Mouse (Mus musculus) 3T3-L1 (cell line): ENCODE data around the gene Ube2j1.
A peak's percentile ranks its signal among the peaks of the same experiment; 100 is the strongest.

ENCODE experiments used
- DNase-seq: peaks from one replicate; pipeline ENCODE4 v3.0.0-alpha.2; 2015; ENCODE audit warnings: low read depth, low spot score

Gene Ube2j1

DNA sequence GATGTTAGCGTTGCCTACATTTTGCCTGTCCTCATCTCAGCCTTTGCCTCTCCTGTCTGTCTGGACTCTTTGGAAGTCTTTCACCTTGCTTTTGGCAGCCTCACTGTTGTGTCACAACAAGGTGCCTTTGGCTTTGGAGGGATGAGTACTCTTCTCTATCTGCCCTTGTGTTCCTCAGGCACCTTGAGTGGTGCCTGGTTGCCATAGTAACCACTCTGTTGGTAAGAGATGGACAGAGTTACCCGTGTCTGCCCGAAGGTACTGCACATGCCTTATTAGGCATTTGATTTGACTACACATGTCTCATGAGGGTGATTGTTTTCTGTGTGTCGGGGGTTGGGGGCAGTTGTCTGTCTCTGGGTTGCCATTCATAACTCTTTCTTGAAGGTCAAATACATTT lies 18.7 kb upstream of the Ube2j1 start:
- no peak for DNase-seq

GRCm38 (mm10) chr4:33018361-33018999 lies 12.7 kb upstream of the Ube2j1 start:
- peak; percentile 95 for DNase-seq

GRCm38 (mm10) chr4:33024420-33024819 lies 6.8 kb upstream of the Ube2j1 start:
- DNase-seq: no peak

DNA sequence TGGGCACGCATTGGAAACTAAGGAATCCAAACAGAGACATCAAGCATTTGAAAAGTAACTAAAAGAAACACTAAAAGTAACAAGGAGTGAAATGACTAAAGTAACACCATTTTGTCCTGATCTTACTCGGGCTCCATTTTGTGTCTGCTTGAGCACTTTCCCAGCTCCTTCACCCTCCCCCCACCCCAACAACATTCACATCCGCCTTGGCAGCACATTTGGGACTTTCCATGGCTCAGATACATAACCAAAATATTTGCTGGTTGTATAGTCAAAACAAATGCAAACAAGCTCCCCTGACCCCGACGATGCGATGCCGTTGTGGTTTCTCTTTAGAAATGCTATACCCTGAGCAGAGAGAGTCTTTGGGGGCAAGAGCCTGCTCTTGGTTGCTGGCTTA lies 2.1 kb upstream of the Ube2j1 start:
- DNase-seq: no peak

DNA sequence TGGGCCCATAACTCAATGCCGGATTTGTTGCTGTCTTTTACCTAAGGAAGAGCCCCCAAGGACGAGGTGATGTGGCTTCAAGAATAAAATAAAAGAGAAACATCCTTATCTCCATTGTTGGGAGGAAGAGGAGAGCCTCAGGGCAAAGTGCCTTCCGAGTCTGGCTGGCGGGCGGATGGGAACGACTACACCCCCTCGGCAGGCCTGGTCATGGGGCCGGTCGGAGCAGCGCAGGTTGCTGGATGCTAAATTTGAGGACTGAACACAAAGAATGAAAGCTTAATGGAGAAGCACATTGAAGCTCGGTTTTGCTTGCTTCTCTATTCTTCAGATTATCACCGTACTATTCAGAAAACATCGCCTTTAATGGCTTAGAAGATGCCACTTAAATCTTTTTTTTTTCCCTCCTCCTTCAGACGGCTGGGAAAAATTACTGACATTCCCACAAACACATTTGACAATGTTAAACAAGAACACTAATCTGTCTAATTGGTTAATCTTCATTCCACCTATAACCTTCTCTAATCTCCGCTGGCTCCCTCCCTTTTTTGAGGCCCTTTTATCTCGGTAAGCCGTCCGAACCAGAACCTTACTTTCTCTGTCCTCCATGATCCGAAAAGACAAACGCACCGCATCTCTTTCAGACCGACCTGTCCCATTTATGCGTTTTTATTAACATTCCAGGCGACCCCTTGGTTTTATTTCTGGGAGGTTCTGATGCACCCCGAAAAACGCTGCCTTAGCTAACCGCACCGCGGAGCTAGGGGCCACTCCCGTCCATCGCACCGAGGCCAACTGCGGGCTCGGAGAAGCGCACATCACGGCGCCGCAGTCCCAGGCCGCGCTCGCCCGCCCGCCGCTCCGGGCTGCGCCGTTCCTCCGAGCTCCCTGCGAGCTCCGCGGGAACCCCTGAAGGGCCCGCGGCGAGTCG lies 687 bp upstream of the Ube2j1 start:
- peak; percentile 51 for DNase-seq

DNA sequence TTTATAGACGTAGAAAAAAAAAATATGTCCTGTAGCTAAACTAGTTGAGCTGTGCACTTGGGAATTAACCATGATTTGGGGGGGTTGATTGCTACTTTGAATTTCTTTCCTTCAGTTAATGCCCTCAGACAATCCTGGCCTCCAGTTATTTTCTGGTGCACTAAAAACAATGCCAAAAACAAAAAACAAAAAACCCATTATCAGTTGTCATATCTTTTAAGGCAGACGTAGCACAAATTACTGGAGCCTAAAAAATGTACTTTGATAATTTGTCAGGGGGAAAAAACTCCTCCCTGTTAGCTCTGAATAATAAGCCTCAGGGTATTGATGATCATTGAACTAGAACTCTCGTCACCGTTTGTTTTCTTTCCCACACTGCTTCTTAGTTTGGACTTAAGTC lies 829 bp downstream of the Ube2j1 start:
- peak; percentile 31 for DNase-seq

DNA sequence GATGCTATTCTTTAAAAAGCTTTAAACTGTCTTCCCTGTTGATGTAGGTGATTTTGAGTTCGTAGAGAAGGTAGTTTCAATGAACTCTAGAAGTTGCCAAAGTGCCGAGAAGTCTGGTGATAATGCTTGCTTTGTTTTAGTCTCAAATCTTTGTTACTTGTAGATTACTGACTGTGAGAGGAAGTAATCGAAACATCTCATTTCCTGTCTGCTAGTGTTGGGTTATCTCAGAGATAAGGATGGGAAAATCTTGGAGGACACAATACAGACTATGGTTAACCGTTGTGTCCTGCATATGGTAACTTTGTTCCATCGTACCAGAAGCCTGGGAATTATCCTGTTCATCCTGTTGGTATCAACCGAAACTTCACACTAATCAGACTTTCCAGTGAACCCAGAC lies 2.3 kb downstream of the Ube2j1 start:
- DNase-seq: no peak

DNA sequence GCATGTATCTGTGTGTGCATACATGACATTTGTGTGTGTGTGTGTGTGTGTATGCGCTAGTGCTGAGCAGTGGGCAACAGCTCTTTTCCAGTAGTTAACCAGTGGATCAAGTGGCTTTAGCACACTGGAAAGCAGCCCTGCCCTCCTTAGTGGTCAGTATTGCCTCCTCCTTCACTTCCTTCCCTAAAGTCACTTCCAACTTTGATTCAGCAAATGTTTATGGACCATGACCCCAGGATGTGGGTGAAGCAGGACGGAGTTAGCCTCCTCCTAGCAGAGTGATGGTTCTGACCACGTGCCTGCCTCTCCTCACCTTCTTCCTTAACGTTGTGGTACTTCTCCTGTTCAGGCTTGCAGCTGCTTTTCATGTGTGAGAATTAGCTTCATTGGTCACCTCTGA lies 8.6 kb downstream of the Ube2j1 start:
- peak; percentile 9 for DNase-seq

GRCm38 (mm10) chr4:33049601-33050000 lies 18.4 kb downstream of the Ube2j1 start:
- no peak for DNase-seq

GRCm38 (mm10) chr4:33052055-33052454 lies 20.8 kb downstream of the Ube2j1 start:
- DNase-seq: no peak

DNA sequence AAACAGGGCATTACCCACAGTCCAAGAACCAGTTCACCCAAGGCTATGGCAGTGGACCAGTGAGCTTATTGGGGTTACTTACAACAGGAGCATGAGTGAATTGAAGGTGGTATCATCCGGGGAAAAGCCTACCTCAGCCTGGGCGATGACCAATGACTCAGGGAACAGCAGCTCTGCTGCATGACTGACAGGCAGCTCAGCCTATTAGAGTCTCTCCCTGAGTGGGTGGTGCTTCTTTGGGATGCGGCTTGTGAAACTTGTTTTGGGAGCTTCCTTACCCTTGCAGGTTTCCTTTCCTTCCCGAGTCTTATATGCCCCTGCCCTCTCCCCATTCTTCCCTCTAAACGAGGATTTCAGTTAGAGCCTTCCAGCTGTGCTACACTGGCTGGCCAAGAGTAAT lies 21.4 kb downstream of the Ube2j1 start:
- DNase-seq: no peak

DNA sequence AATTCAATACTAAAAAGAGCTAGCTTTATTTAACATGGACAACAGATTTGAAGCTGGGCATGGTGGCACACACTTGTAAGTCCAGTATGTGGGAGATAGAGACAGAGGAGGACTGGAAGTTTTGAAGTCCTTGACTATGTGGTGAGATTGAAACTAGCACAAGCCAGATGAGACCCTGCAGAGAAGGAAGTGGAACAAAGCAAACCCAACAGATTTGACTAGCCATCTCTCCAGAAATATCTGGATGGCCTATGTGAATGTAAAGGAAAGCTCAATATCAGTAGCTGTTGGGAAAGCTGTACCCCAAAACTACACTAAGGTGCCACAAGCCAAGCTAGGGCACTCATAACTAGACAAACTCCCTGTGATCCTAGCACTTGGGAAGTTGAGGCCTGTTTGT lies 23.2 kb downstream of the Ube2j1 start:
- no peak for DNase-seq

- no peak for DNase-seq
Observed at GRCm38 (mm10) chr4:33056317-33056716, 25.1 kb downstream of the Ube2j1 start.

DNA sequence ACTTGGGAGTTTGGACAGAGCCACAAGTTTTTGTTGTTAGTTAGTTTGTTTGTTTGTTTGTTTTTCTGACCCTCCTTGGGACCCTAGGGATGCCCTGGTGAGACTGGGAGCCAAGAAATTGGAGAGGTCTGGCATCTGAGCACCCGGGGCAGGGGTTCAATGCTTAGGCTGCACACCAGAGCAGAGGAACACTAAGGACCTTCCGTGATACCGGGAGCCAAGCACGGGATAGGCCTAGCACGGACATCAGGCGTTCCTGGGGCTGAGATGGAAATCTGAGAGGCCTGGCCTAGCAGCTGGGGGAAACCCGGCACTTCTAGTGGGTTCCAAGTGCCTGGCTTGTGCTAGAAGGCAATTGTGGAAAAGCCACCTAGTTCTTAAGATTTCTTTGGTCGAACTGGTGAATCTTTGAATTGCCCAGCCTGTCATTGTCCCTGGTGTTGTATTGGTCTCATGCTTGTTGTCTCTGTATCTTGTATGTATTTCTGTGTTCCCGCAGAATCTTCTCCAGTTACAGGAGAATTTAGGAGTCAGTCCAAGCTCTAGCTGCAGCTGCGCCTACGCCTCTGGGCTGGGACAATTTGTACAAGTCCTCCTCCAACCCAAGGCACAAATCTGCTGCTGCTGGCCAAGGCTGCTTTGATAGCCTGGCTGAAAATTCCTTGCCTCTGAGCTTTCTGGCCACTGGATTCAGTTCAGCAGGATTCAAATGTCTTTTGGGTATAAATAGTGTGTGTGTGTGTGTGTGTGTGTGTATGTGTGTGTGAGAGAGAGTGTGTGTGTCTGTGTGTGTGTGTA lies 26.9 kb downstream of the Ube2j1 start:
- no peak for DNase-seq

GRCm38 (mm10) chr4:33061158-33061557 lies 29.9 kb downstream of the Ube2j1 start:
- no peak for DNase-seq

DNA sequence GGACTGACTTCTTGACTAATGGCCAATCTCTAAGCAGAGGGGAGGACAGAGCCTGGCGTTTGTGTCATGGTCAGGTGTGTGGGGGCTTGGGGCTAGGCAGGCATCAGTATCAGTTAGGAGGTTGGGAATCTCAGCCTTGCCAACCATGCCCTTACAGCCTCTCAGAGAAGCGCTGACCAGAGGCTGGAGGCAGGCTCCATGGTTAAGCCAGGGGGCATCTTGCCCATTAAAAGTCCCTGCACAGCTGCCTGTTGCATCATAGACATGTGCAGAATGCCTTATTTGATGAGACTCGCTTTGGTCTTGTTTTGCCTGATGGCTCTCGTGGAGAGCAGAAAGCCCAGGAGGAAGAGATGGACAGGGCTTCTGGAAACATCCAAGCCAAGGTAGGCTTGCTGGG lies 31.8 kb downstream of the Ube2j1 start, which contains the start of gene Gabrr2:
Gabrr2 (plus strand) TSS at position 19 of the 400 bp plus-strand sequence.
- no peak for DNase-seq

DNA sequence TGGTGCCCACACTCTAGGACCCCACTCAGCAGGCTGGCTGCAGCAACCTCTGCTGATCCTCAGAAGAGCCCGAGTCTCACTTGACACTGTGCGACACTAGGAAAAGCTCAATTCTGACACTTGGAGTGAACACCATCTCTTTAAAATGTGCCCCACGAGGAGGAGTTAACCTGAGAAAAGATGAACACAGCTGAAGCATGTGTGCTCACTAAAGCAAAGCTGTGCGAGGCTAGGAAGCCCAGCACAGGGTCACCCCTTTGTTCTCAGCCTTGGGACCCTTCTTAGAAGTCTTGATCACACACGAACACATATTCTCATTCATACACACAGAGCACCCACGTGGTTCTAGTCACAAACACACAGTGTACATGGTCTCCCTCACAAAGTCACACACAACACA lies 33.8 kb downstream of the Ube2j1 start:
- DNase-seq: no peak

DNA sequence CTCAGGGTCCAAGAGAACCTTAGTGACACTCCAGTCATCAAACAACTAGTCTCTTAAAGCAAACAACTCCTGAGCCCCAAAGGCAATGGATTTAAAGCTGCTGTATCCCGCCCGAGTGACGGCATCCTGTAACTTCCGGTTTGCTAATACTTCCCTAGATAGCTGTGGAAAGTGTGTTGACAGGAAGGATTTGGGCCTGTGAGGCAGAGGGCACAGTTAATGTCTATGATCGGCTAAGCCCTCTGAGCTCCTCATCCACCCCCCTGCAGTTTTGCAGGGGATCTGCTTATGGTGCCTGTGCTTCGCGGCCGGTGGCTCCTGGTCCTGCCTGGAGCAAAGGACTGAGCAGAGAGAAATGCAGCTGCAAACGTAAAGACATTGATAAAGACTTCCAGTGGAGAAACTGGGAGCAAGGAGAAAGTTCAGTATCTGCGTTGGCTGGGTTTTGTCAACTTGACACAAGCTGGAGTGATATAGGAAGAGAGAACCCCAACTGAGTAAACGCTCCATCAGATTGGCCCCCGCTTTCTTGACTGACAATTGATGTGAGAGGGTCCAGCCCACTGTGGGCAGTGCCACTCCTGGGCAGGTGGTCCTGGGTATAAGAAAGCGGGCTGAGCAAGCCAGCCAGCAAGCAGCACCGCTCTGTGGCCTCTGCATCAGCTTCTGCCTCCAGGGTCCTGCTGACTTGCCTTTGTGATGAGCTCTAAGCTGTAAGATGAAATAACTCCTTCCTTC lies 35.2 kb downstream of the Ube2j1 start:
- no peak for DNase-seq

DNA sequence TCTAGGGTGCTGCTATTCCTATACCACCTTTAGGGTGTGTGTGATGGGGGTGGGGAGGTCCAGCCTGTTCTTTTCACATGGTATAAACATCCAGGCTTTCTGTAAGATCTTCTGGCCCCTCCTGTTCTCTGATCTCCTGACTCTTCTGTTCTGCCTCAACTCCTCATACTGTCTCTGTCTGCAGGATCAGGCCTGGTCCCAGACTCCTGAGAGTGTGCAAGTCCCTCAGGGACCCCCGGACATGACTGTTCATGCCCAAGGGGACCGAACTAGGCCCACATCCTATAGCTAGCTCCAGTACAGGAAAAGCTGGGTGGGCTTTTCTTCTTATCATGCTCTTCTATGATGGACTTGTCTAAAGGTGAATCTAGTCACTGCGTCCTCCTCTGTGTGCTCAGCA lies 36.1 kb downstream of the Ube2j1 start:
- no peak for DNase-seq

- no peak for DNase-seq
Observed at GRCm38 (mm10) chr4:33067826-33068225, 36.6 kb downstream of the Ube2j1 start.

DNA sequence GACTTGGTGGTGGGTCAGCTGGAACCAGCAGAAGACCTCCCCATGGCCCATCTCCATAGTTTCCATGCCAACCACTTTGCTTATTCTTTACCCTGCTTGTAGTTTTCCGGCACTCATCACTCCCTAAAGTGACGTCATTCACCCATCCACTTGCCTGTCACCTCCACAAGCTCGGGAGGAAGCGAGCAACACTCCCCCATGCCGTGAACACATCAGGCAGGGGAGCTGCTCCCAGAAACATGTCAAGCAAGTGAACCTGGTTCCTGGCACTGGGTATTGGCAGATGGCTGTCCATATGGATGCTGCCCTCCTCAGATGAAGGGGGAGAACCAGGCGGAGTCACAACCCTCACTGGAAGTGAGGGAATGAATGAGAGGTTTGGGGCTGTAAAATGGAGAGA lies 37.7 kb downstream of the Ube2j1 start:
- no peak for DNase-seq

DNA sequence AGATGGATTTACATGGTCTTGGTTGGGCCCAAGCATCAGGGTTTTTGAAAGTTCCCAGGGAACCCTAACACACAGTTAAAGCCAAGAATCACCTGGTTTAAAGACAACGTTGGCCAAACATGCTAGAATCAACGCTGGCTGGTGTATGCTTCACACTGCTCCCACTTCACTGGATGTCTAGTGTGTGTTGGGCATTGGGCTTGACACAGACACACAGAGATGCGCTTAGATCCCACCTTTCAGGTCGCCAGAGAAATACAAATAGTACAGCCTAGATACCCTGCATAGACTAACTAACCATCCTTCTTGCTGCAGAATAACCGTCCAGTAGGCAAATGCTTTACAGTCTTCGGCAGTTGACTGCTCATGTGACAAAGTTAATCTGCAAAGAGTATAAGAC lies 39.1 kb downstream of the Ube2j1 start:
- no peak for DNase-seq
